Mouse (Mus musculus) heart, postnatal 0 days (tissue): Measurements from ENCODE around the gene Gm15056.

Experiments used
- CTCF ChIP-seq: IDR thresholded peaks from 2 replicates; pipeline ENCODE4 v1.5.1; 2016; ENCODE audit warnings: antibody characterized with exemption, control low read depth, low read depth
- EP300 ChIP-seq: IDR thresholded peaks from 2 replicates; pipeline ENCODE4 v1.6.1; 2016; ENCODE audit warnings: antibody characterized with exemption, low read depth

DNA sequence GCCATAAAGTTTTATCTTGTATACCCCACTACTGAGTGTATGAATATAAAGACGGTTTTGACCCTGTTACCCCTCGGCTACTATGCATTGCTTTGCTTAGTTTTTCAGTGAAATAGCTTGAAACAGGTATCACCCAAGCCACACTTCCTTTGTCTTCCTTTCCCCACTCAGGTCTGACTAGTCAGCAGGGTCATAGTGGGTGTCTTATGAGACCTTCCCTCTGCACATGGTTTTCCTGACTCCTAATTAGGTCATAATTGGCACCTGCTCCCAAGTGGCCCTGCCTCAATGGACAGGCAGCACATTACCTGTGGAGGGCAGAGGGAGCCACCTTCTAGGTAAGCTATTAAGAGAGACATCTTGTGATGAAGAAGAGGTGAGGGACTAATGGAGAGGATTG lies 10.1 kb downstream of the Gm15056 start, which contains the start of gene Defb33:
- TF ChIP-seq EP300 (no peak), CTCF (no peak)
